Mouse (Mus musculus) embryo, embryonic 9.5 days (tissue): Measurements from ENCODE around the gene Sh3tc1.
A peak's percentile ranks its signal among the peaks of the same experiment; 100 is the strongest.

Experiments used
- DNase-seq: peaks from one replicate; pipeline ENCODE4 v3.0.0-alpha.2; 2017; ENCODE audit errors: extremely low spot score

Gene Sh3tc1

DNA sequence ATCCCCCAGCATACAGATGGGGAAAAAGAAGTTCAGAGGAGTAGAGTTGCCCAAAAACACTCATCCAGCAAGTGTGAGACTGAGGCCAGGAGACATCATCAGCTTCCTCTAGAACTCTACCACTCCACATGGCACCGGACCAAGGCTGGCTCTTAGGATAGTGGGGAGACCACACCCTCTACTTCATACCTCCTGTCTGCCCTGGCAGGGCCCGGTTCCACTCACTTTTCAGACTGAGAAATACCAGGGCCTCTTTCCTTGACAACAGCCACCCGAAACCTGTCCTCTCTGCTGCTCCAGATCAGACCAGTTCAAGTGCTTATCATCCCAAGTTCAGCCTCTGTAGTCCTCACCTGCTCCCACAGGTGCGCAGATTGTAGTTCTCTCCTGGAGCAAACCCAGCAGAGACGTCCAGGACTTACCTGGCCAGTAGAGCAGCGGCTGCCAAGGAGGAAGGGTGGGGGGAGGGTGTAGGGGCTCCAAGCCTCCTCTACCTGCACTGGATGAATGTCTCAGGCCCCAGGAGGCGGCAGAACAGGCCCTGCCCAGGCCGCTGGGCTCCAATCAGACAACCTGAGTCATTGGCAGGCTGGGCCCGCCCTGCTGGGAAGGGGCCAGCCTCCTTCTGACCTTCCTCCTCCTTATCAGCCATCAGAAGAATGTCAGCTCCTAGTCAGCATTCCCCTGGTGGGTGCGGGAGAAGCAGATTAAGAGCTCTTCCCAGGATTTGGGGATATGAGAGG lies at the start of gene Sh3tc1:
TSS of gene Sh3tc1 (minus strand) at position 452 of the 743 bp plus-strand sequence.
- DNase-seq = peak; percentile 12

DNA sequence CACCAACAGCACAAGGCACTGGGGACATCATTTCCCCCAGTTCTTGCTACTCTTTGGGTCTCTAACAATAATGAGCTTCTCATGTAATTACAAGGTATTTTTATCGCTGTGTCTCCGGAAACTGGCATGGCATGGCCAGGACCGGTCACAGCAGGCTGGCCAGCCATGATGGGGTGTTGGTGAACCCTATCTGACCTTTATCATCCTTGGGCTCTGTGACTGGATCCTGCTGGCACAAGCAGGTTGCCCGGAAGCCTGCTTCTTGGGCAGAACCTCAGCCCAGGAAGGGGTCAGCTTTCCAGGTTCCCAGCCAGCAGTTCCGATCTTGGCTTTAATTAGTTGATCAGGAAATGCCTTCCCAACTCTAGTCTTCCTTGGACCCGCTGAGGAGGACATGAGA lies 48.9 kb upstream of the Sh3tc1 start:
- DNase-seq = no peak

DNA sequence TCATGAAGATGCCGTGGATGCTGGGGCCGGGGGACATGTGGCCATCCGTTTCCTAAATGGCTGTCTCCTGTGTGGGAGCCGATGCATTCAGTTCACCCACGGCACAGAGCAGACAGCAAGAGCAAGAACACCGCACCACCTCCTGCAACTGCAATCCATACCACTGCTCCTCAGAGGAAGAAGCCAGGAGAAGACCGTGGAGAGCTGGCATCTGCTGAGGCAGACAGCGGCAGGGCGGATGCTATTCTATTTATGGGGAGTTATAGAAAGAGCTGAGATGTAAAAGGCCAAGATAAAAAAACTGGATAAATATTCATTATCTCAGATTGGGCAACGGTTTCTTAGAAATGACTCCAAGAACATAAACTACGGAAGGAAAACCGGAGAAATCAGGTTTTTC lies 48.1 kb upstream of the Sh3tc1 start:
- no peak for DNase-seq

DNA sequence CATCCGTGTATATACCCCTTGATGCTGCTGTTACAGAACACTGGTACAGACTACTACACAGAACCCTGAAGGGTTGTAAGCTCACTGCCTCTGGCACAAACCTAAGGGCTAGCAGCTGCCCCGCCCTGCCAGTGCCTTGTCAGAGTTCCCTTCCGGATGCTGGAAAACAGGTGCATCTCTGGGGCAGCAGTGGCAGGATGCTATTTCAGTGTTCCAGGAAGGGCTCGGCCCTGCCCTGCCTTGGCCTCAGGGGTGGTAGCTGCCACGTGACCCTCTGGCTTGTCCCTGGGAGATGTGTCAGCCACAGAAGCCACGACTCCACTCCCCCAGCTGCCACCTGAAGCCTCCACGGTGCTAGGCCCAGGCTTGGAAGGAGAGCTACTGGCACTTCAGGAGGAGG lies 46.1 kb upstream of the Sh3tc1 start:
- no peak for DNase-seq

DNA sequence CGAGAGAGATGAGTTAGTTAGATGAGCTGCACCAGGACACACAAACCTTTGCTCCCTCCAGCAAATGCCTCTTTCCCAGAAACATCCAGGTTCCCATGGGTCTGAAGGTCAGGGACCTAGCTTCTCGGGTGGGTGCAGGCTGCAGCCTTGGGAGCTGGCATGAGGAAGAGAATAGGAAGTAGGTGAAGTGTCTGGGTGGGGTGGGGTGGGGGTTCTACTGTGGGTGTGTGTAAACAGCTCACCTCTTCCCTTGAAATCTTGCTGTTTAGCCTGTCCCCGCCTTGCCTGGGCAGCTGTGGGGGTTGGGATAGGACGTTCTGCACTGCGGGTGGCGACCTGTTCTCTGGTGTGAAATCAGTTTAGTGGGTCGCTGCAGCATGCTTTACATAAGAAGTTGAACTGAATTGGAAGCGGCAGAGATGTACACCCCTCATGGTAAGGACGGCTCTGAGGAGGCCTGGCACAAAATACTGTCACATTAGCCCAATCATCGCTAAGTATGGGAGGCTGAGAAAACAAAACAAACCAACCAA lies 42.9 kb upstream of the Sh3tc1 start:
- DNase-seq = no peak

DNA sequence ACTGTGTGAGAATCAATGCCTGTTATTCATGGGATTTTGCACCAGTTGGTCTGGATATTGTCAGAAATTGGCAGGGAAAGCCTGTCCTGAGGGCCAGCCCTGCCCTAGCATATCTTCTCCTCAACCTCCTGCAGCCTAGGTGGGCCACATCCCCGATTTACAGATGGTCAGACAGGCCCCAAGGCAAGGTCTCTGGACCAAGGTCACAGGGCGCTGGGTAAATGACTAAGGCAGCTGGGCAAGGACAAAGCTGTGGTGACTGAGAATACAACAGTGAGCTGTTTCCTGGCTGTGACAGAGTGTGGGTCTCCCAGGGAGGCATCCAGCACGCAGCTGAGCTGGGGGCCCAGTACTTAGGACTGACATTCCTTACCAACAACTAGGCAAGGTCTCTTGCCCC lies 41.3 kb upstream of the Sh3tc1 start:
- no peak for DNase-seq

DNA sequence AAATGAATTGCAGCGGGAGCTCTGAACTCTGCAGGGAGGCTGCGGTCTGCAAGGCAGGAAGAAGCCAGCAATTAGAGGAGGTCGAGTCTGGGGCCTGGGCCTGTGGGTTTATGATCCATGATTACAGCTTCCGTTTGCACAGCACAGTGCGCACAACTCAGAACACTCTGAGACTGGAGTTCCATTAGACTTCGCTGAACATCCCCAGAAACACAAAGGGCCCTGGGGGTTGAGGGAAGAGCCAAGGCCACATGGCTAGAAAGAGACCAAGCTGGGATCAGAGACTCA lies 34.3 kb upstream of the Sh3tc1 start:
- no peak for DNase-seq

DNA sequence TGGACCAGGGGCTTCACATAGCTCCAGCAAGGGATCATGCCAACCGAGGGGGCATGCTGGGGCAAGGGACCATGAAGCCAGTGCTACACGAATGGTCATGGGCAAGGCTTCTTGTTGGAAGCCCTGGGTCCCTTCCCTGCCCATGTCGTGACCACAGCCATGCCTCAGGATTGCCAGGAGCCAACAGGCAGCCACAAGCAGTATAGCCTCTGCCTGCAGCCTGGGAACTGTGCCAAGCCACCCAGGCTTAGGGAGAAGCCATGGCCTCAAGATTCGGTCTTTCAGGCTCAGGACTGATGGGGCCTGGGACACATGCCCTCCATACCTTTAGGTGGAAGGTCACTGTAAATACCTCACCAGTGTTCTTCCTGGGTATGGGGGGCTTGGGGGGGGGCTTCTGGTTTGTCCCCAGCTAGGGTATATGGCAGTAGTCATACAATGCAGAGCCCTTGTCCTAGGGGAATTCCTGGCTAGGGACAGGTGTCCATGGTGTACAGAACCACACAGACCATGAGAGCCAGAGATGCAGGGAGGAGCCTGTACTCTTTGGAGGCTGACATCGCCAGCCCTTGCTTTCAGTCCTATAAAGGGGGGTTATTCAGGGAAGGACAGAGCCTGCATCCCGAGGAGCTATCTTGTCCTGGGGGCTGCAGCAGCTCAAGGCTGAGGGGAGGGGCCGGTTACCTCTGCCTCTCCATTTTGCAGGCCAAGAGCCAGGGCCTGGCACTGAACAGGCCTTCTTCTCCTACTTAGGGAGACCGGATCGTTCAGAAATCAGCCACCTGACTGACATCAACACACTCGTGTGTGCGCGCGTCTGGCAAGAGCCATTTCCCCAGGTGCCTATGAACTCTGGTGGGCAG lies 33.7 kb upstream of the Sh3tc1 start:
- DNase-seq = no peak

DNA sequence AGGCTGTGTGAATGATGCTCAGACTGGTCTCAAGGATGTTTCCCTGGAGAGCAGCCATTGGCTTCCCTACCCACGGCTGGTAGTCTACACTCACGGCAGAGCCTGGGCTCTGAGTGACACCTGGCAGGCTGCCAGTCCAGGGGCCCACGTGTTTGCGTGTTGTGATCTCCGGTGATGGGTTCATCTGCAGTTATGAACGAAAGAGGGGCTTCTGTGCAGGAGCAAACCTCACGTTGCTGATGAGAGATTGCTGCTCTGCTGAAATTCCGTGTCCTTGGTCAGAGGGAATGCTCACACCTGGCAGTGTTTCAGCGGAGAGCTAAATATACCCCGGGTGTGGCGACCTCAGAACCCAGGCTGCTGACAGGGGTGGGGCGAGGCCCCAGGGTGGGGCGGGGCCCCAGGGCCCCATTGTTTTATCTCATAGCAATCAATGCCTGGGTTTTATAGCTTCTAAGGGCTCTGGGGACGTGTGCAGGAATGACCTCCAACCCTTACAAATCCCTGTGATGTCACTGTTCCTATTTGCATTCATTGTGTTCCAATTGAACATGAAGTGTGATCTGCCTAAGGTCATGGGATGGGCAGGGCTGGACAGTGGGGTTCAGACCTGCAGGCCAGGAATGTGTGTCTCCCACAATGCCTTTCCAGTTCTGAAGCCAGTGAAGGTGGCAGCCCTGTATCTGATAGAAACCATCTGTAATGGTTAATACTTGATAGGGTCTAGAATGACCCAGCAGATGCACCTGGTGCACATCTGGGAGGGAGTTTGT lies 31.3 kb upstream of the Sh3tc1 start:
- no peak for DNase-seq

DNA sequence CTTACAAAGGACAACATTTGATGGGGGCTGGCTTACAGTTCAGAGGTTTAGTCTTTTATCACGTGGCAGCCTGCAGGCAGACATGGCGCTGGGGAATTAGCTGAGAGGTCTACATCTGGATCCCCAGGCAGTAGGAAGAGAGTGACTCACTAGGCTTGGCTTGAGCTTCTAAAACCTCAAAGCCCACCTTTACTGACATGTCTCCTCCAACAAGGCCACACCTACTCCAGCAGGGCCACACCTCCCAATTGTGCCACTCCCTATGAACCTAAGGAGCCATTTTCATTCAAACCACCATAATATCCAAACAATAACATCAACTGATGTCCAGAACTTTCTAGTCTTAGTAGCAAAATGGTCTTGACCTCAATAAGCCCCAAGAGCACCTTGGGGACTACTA lies 30.5 kb upstream of the Sh3tc1 start:
- no peak for DNase-seq

DNA sequence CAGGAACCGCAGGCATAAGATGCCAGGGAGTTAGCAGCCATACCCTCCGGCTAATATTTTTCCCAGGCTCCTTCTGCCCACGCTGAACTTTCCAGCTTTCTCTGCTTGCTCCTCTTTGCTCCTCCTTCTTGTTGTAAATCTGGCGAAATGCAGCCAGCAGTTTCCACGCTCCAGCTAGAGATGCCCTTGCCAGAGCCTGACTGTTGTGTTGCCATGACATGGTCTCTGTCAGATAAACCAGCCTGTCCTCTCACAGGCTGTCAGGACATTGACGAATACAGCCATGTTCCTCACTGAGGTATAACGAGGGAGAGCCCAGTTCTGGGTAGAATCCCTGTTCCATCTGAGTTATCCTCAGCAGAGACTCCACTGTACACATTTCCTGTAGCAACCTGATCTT lies 29.2 kb upstream of the Sh3tc1 start:
- no peak for DNase-seq

DNA sequence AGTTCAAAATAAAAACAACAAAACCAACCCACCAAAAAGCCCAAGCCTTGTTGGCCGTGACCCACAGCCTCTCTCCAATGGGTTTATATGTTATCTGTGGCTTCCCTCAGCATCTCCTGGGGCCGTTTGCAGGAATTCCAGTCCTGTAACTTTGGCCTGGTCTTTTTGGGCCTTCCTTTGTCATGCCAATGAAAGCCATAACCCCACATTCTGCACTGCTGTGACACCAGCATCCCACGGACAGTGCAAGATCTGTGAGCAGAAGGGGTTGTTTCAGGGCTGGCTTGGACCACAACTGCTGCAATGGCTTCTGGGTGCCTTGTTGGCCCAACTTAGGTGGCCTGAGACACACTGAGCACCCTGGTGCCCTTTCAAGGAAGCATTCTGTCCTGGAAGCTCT lies 28.7 kb upstream of the Sh3tc1 start:
- DNase-seq = no peak

DNA sequence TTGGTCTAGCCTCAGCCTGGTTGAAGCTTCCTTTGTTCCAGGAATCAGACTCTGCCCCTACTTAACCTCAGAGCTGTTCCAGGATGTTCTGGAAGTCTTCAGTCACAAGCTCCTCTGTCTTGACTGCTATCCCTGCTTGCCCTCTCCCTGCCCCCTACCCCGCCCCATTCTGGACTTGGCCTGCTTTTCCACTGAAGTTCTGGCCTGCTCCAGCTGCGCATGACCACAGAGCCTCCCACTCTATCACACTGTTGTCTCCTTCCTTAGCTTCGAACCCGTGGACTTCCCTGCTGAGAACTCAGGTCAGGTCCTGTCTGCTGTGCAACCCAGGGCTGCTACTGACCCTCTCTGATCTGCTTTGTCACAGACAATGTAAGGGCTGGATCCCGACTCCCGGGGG lies 26.1 kb upstream of the Sh3tc1 start:
- no peak for DNase-seq

DNA sequence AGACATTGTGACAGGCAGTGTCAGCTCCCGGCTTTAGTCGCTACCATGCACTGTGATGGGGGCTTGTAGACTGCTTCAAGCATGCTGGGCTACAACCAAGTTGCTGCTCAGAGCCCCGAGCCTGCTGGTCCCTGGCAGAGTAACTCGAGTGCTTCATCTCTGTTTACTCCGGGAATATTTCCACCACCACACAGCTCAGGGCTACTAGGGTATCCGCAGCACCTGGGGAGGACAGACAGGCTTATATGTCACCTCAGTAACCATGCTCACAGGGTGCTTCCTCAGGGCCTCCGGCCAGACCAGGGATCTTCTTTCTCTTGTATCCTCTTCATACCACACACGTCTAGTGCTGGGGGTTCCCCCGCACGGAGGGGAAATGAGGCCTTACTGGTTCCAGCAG lies 23.1 kb upstream of the Sh3tc1 start:
- no peak for DNase-seq

DNA sequence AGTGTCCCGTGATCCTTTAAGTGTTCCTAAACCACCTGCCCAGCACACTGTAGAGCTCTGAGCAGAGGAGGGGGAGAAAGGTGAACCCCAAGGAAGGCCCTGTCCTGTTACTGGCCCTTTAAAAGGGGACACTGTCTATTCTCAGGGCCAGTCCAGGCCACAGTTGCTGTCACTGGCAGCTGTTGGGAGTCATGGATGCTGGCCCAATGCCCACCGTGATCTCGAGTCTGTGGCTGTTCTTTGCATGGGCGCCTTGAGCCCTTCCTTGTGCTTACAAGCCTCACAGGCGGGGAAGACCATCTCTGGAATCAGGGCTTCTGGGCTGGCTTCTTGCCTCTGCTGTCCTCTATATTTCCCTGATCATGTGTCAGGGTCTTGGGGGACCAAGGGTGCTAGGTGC lies 22.6 kb upstream of the Sh3tc1 start:
- DNase-seq = no peak

DNA sequence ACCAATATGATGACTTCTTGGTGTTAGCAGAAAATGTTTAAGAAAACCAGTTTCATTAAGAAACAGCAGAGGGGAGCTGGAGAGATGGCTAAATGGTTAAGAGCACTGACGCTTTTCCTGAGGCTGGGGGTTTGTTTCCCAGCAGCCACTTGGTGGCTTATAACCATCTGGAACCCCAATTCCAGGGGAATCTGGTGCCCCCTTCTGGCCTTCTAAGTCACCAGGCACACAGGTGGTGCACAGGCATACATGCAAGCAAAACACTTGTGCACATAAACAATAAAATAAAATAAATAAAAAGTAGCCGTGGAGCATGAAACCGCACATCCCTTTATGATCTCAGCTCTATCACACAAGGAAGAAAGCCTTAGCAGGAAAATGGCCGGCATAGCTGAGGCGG lies 21.5 kb upstream of the Sh3tc1 start:
- DNase-seq = no peak

DNA sequence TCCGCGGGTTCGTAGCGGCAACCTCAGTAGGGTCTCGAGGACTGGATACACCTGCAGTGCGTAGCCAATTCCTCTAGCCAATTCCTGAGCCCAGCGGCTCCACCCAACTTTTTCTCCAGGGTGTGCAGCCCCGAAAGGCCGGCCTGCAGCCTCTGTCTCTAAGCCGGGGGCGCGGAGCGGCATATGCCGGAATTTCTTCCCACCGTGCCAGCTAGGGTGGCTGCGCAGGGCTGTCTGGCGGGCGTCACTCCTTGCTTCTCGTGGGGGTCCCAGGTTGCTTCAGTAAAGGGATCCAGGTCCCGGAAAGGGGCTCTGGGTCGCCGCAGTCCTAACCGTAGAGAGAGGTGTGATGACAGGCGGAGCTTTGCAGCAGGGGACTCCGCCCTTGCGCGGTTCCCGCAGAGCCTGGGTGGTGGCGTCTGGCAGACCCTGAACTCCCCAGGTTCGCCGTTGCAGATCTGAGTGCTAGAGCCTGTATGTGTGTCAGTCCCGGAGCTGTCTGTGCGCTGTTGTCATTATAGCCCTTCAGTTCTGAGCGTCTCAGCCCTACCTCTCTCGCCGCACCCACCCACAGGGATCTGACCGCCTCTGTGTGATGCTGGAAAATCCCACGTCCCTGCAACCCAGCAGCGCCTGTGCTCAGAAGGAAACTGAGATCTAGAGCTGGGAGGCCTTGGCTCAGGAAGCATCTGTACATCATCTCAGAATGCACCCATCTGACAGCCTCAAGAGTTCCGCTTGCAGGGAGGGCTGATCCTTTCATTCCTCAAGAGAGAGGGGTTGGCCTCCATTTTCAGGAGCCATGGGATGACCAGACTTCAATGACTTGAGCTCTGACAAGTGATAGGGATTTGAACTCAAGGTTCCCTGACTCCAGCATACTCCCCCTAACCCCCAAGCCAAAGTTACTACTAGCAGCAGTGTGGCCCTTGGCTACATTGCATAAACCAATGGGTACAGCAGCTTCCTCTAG lies 18.6 kb upstream of the Sh3tc1 start:
- peak; percentile 19 for DNase-seq

DNA sequence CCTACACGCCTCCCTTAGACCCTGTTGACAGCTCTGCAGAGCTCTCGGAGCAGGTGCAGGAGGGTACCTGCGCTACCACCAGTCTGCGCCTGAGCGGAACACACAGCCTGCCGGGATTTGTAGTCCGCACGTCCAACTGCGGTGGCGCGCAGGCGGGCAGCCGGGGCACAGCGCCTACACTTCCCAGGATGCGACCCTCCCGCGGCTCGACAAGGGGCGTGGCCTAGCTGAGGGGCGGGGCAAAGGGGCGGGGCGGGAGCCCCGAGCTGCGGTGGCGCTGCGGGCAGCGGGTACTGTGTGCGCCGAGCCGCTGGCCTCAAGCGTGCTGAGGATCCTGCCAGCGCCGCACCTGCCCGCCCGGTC lies 17.8 kb upstream of the Sh3tc1 start, which contains the start of gene Ablim2:
TSS of gene Ablim2 (plus strand) at position 242 of the 363 bp plus-strand sequence.
- DNase-seq = peak; percentile 95

DNA sequence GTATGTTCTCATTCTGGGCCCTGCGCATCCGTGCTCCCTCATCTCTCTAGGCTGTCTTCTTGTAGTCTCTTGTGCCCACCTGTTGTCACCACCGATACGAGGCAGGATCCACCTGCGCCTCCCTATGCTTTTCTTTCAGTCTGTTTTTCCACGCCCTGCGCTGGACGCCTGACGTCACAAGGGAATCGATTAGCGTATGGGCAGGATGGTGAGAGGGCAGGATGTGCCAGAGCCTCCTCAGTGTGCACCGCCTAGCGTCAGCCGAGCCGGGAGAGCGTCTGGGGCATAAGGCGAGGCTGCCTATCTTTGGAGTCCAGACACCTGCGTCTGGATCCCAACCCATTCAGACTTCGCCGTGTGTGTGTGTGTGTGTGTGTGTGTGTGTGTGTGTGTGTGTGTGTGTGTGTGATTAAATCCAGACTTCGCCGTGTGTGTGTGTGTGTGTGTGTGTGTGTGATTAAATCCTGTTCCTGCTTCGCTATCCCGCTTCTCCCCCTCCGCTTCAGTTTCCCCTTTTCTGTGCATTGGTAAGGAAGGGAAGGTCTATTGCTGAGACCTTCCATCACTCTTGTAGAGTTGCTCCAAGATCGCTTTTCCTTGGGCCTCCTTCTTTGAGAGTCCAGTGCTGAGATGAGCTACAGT lies 17.3 kb upstream of the Sh3tc1 start:
- DNase-seq = no peak

DNA sequence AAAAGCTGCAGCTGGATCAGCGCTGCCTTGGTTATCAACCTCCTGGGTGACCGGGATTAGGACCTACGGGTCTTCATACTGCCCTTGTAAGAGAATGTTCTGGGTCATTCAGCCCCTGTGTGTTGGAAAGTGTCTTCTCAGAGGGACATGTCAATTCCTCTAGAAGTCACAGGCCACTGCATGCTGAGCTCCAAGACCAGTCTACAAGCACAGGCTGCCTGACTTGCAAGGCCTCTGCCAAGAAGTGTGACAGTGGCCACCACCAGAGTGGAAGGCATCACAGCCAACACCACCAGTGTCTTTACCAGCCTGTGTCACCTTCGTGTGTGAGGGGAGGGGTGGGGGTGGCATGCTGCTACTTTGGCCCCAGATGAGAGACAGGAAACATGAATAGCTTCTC lies 16.2 kb upstream of the Sh3tc1 start:
- DNase-seq = no peak
